Mouse (Mus musculus): ENCODE results near the gene Gpr158. TPM values are rescaled to one million over a fixed set of nuclear protein-coding genes. Genes with fewer than 3 reads are reported as not detected.

The Gpr158 gene
- total RNA-seq, 2 experiments from 2014 or later, result not detected

GRCm38 (mm10) chr2:21530750-21531149, 163.4 kb downstream of the Gpr158 start:
- no peak for ATAC-seq (replicated peaks; ENCODE audit: low FRiP score, poor library complexity, severe bottlenecking)

- ATAC-seq (replicated peaks; ENCODE audit: low FRiP score, poor library complexity, severe bottlenecking), result no peak
These were observed 251.8 kb downstream of the Gpr158 start for GRCm38 (mm10) chr2:21619180-21619579.

- ATAC-seq (replicated peaks; ENCODE audit: low FRiP score, poor library complexity, severe bottlenecking), result no peak
These were observed 264.8 kb downstream of the Gpr158 start for GRCm38 (mm10) chr2:21632136-21632535.

DNA sequence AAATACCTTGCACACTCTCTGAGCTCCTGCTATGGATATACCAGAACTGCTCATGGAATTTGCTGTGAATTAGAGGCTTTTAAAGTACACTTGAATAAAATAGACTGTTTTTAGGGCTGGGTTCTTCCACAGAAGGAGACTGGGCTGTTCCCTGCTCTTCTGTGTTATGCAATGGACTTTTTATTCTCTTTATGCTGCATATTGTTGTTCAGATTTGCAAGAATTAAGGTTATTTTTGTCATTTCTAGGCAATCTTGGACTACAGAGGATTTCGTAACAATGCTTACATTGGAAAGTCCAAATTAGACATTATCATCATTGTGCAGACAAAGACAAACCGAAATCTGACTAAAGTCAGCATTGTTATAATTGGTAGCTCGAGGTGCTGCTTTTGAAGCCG, 298.4 kb downstream of the Gpr158 start:
- ATAC-seq (replicated peaks; ENCODE audit: low FRiP score, poor library complexity, severe bottlenecking), result no peak

GRCm38 (mm10) chr2:21676084-21676838, 308.9 kb downstream of the Gpr158 start:
- no peak for ATAC-seq (replicated peaks; ENCODE audit: low FRiP score, poor library complexity, severe bottlenecking)

DNA sequence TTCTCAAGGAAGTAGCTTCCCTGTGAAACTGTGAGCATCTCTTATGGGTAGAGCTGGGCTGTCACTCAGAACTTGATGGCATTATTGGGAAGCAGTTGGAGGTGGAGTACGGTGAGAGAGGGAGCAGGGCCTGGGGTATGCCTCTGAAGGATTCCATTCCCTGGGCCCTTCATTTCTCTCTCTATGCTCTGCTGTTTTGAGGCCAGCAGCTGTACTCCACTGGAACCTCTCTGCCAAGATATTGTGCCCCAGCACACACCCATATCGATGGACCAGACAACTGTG, 309.4 kb downstream of the Gpr158 start:
- no peak for ATAC-seq (replicated peaks; ENCODE audit: low FRiP score, poor library complexity, severe bottlenecking)

DNA sequence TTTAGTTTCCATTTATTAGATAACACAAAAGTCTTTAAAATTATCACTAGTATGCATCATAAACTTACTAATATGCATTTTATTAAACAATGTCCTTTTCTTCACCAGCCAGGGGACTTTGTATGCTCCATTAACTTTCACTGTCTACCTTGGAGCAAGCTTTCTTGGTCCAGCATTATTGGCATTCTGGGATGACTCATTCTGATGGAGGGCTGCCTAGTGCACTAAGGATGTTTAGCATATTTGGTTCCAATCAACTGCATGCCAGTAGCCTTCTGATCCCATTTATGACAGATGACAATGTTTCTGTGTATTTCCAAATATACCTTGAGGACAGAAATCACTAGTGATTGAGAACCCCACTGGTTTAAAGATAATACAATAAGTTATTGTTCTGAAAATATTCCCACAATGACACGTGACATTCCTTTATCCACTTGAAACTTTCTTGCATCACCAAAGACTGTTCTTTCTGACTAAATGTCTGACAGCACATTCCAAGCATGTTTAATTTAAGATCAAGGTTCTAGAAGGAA, 313.5 kb downstream of the Gpr158 start:
- no peak for ATAC-seq (replicated peaks; ENCODE audit: low FRiP score, poor library complexity, severe bottlenecking)

- no peak for ATAC-seq (replicated peaks; ENCODE audit: low FRiP score, poor library complexity, severe bottlenecking)
These were observed 317.4 kb downstream of the Gpr158 start for GRCm38 (mm10) chr2:21684736-21685135.

DNA sequence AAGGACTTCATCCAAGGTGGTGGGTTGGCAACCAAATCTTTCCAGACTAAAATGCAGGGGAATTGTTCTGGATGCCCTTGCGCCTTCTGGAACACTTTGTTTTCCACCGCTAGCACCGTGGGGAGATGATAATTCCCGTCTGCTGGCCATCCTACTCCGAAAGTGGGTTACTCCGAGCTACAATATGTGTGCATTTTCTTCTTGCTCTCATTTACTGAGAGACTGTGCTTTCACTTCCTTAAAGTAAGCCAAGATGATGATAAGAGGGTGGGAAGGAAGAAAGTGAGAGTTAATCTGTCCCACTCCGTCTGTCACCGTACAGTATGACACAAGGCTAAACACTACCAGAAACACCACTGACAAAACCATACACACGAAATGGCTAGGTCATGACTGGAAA, 325.8 kb downstream of the Gpr158 start:
- no peak for ATAC-seq (replicated peaks; ENCODE audit: low FRiP score, poor library complexity, severe bottlenecking)

DNA sequence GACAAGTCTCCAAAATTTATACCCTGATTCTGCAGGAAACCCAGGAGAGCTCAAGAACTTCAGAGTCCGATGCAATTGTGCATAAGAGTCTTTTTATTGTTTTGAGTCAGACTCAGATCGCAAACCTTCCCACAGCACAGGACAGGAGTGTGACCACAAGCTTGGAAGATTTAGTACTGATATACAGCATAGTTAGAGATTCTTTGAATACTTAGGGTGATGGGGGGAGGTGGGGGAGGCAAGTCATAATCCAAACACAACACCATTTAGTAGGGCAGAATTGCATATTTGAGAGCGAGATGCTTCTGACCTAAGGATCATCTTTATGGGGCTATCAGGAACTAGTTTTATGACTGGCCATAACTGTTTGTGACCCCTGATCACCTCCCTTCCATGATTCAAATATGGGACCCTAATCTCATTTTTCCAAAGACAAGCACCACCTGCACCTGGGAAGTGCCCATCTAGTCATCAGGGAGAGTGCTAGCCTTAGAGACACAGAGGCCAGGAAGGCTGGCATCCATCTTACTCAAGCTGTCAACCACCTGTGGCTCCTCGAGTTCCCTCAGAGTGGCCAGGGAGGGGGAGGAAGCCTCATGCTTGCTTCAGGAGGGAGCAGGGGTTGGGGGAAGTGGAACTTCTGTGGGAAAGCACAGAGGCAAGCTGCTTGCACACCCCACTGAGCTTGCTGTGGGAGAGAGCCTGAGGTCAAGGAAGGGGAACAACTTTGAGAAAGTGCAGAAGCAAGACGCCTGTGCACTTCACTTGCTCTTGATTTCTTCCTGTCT, 326.7 kb downstream of the Gpr158 start:
- ATAC-seq (replicated peaks; ENCODE audit: low FRiP score, poor library complexity, severe bottlenecking), result no peak

- ATAC-seq (replicated peaks; ENCODE audit: low FRiP score, poor library complexity, severe bottlenecking), result no peak
These were observed 360.7 kb downstream of the Gpr158 start for GRCm38 (mm10) chr2:21728075-21728474.

DNA sequence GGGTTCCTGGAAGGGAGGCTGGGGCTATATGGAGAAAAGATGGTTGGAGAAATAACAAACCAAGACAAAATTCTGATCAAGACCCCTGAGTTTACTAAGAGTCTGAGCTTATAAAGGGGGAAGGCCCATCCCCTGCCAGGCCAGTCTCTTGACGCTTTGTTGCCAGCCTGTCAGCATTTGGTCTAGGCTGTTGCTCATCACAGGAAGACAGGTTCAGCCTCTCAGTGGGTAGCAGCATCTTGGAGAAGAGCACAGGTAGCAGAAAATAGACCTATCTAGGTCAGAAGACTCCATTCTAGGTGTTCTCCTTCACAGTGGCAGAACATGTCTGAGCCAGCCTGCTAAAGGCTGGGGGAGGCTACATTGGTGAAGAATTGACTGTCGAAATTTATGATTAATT, 416.4 kb downstream of the Gpr158 start:
- ATAC-seq (replicated peaks; ENCODE audit: low FRiP score, poor library complexity, severe bottlenecking), result no peak

DNA sequence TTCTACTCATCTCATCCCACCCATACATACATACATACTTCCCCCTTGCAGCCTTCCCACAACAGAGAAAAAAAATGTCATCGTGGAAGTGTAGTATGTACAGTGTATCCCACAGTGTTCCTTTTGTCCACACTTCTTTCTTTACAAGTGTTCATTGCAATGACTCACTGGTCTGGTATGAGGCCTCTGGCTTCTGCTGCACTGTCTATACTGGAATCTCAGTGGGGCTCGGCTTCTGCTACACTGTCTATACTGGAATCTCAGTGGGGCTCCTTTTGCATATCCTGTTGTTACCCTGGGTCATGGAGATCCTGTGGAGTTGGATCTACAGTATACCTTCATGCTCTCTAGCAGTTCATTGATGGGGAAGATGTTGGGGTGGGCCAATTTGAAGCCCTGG, 425.8 kb downstream of the Gpr158 start:
- no peak for ATAC-seq (replicated peaks; ENCODE audit: low FRiP score, poor library complexity, severe bottlenecking)

- no peak for ATAC-seq (replicated peaks; ENCODE audit: low FRiP score, poor library complexity, severe bottlenecking)
These were observed 432.3 kb downstream of the Gpr158 start for GRCm38 (mm10) chr2:21799616-21800015.

DNA sequence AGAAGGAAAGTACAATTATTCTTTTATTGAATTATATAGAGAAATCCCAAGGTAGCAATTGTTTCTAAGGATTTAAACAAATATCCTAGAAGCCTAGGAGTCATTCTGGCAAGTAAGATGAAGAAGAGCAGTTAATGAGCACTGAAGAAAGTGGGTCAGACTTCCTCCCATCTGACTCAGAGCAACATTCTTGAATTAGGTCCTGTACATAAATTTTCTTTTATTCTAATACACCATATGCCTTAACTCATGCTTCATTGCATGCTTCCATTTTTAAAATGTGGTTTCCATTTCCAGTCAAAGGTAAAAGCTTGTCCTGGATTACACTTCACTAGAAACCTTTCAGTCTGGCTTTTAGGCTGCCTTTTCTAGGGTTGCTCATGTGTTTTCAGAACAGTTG, 432.7 kb downstream of the Gpr158 start:
- no peak for ATAC-seq (replicated peaks; ENCODE audit: low FRiP score, poor library complexity, severe bottlenecking)

DNA sequence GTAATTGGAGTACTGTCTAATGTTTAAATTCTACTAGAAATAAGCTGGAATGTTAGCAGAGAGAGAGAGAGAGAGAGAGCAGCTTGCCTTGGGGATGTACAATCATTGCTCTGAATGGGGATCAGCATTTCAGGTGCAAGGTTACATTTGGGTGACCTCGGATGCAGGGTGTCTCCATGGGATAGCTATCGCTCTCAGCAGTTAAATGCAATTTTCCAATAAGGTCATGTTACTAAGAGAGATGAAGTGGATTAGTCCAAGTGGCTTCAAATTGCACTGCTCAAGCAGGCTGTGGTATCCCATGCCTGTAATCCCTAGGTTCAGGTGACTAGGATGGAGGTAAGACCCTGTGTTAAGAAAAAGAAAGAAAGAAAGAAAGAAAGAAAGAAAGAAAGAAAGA, 441.2 kb downstream of the Gpr158 start:
- no peak for ATAC-seq (replicated peaks; ENCODE audit: low FRiP score, poor library complexity, severe bottlenecking)

- ATAC-seq (replicated peaks; ENCODE audit: low FRiP score, poor library complexity, severe bottlenecking), result no peak
These were observed 443.1 kb downstream of the Gpr158 start for GRCm38 (mm10) chr2:21810431-21810830.

- ATAC-seq (replicated peaks; ENCODE audit: low FRiP score, poor library complexity, severe bottlenecking), result no peak
These were observed 496.7 kb downstream of the Gpr158 start for GRCm38 (mm10) chr2:21864061-21864460.
